Comparison of ENCODE assay signal across 26 mouse cellular contexts in genomic region chr2:49937621-49938020, GRCm38 (mm10).
DNase-seq lines count a peak whose midpoint lies in the region; ATAC-seq and TF ChIP-seq lines count a peak whose summit lies in the region.
"Had no signal": no experiment of that assay in that cellular context is flagged by ENCODE, and none has a peak within 500 bp of the region (broad histone marks: within the 10 kb centered on the region; RNA-seq: fewer than 3 reads in every experiment).

No protein-coding gene starts in this region.

- H3K27ac ChIP-seq in forebrain, embryonic 14.5 days (ENCODE audit: low read depth, low read length): no peak overlapping the region
- H3K27ac ChIP-seq in forebrain, postnatal 0 days (ENCODE audit: low read depth, low read length): no peak overlapping the region
- H3K27ac ChIP-seq in heart, embryonic 16.5 days (ENCODE audit: low read length): no peak overlapping the region
- no peak overlapping the region for H3K27ac ChIP-seq in hindbrain, embryonic 13.5 days
- H3K27ac ChIP-seq: kidney, embryonic 15.5 days; layer of hippocampus, adult 2 months; liver, embryonic 14.5 days; midbrain, embryonic 10.5 days; stomach, embryonic 15.5 days had no signal

- H3K4me3 ChIP-seq in forebrain, embryonic 14.5 days (ENCODE audit: low read depth, low read length): no peak overlapping the region
- no peak overlapping the region for H3K4me3 ChIP-seq in forebrain, postnatal 0 days (ENCODE audit: low read depth, low read length)
- no peak overlapping the region for H3K4me3 ChIP-seq in heart, embryonic 16.5 days (ENCODE audit: low read length)
- no peak overlapping the region for H3K4me3 ChIP-seq in hindbrain, embryonic 13.5 days
- H3K4me3 ChIP-seq: erythroblast, embryonic 14.5 days; kidney, embryonic 15.5 days; layer of hippocampus, adult 2 months; midbrain, embryonic 10.5 days; stomach, embryonic 15.5 days had no signal

- no peak for ATAC-seq in forebrain, embryonic 14.5 days
- no peak for ATAC-seq in forebrain, postnatal 0 days
- ATAC-seq in heart, embryonic 16.5 days (replicated peaks; ENCODE audit: extremely low read depth, insufficient read depth, low FRiP score): no peak
- no peak for ATAC-seq in hindbrain, embryonic 13.5 days (ENCODE audit: low FRiP score)
- ATAC-seq: hindbrain, embryonic 16.5 days; midbrain, embryonic 16.5 days had no signal

- DNase-seq in forebrain, embryonic 14.5 days (ENCODE audit: low spot score): peak; percentile 24
- no peak for DNase-seq in forebrain, postnatal 0 days
- DNase-seq in heart, adult 18-20 months: no peak
- peak; percentile 18 for DNase-seq in 3T3-L1 (ENCODE audit: low read depth, low spot score)
- peak; percentile 1 for DNase-seq in large intestine, adult 2 months (ENCODE audit: low read depth, low spot score)
- DNase-seq: adrenal gland, postnatal 25 days; cerebellum, adult 18-20 months; cerebellum, postnatal 10 days; gastrocnemius, postnatal 14 days; kidney, adult 18-20 months; kidney, postnatal 25 days; liver; lung, adult 2 months; right cerebral cortex, postnatal 25 days; thymus, postnatal 14 days had no signal

- H3K4me1 ChIP-seq in forebrain, embryonic 14.5 days (ENCODE audit: control insufficient read depth, insufficient read depth, low read length): 0 out of 2 replicates have a peak, but pooled peaks cover 4% of the 10 kb centered on the region
- no peaks in the 10 kb centered on the region for H3K4me1 ChIP-seq in forebrain, postnatal 0 days (ENCODE audit: insufficient read depth)
- H3K4me1 ChIP-seq in heart, embryonic 16.5 days (ENCODE audit: control insufficient read depth, insufficient read depth, low read length): no peaks in the 10 kb centered on the region
- no peaks in the 10 kb centered on the region for H3K4me1 ChIP-seq in hindbrain, embryonic 13.5 days (replicated peaks)
- H3K4me1 ChIP-seq: kidney, embryonic 15.5 days; midbrain, embryonic 10.5 days; stomach, embryonic 15.5 days had no signal

- no peaks in the 10 kb centered on the region for H3K27me3 ChIP-seq in forebrain, embryonic 14.5 days (replicated peaks; ENCODE audit: control insufficient read depth, insufficient read depth, low read length)
- no peaks in the 10 kb centered on the region for H3K27me3 ChIP-seq in forebrain, postnatal 0 days (ENCODE audit: insufficient read depth, low read length)
- no peaks in the 10 kb centered on the region for H3K27me3 ChIP-seq in heart, embryonic 16.5 days (ENCODE audit: control insufficient read depth, insufficient read depth, low read length)
- H3K27me3 ChIP-seq in hindbrain, embryonic 13.5 days: no peaks in the 10 kb centered on the region
- H3K27me3 ChIP-seq: kidney, embryonic 15.5 days; stomach, embryonic 15.5 days had no signal

- WGBS in forebrain, embryonic 14.5 days: 63% methylated on average over 13 of the region's 13 CpGs
- 59% methylated on average over 13 of the region's 13 CpGs for WGBS in forebrain, postnatal 0 days
- WGBS in heart, embryonic 16.5 days: 52% methylated on average over 13 of the region's 13 CpGs
- 55% methylated on average over 13 of the region's 13 CpGs for WGBS in large intestine, adult 2 months
- WGBS in hindbrain, embryonic 13.5 days: 77% methylated on average over 13 of the region's 13 CpGs

- H3K36me3 ChIP-seq in forebrain, embryonic 14.5 days (ENCODE audit: control insufficient read depth, insufficient read depth, low read length): no peaks in the 10 kb centered on the region
- H3K36me3 ChIP-seq in forebrain, postnatal 0 days (ENCODE audit: insufficient read depth): no peaks in the 10 kb centered on the region
- H3K36me3 ChIP-seq in heart, embryonic 16.5 days (ENCODE audit: control insufficient read depth, insufficient read depth): no peaks in the 10 kb centered on the region
- H3K36me3 ChIP-seq in hindbrain, embryonic 13.5 days: no peaks in the 10 kb centered on the region
- H3K36me3 ChIP-seq: G1E; kidney, embryonic 15.5 days; midbrain, embryonic 10.5 days; stomach, embryonic 15.5 days had no signal

- no peaks in the 10 kb centered on the region for H3K9me3 ChIP-seq in forebrain, embryonic 14.5 days (replicated peaks; ENCODE audit: control insufficient read depth, low read length)
- H3K9me3 ChIP-seq in forebrain, postnatal 0 days (ENCODE audit: low read length): no peaks in the 10 kb centered on the region
- H3K9me3 ChIP-seq in heart, embryonic 16.5 days (replicated peaks; ENCODE audit: control insufficient read depth, low read length): no peaks in the 10 kb centered on the region
- no peaks in the 10 kb centered on the region for H3K9me3 ChIP-seq in hindbrain, embryonic 13.5 days
- H3K9me3 ChIP-seq: kidney, embryonic 15.5 days; midbrain, embryonic 10.5 days; stomach, embryonic 15.5 days had no signal

- H3K4me2 ChIP-seq in forebrain, embryonic 14.5 days (ENCODE audit: low read length): no peak overlapping the region
- no peak overlapping the region for H3K4me2 ChIP-seq in forebrain, postnatal 0 days (ENCODE audit: low read depth)
- peak overlapping the region; percentile 4; the same call in 1 of the 2 replicates for H3K4me2 ChIP-seq in heart, embryonic 16.5 days (ENCODE audit: low read depth, low read length)
- H3K4me2 ChIP-seq in hindbrain, embryonic 13.5 days: no peak overlapping the region
- H3K4me2 ChIP-seq: kidney, embryonic 15.5 days; stomach, embryonic 15.5 days had no signal

- TF ChIP-seq CTCF in forebrain, postnatal 0 days (IDR thresholded peaks at IDR 0.05; ENCODE audit: low read depth): no peak

- H3K9ac ChIP-seq in forebrain, embryonic 14.5 days (ENCODE audit: low read length): no peak overlapping the region
- H3K9ac ChIP-seq in forebrain, postnatal 0 days: no peak overlapping the region
- no peak overlapping the region for H3K9ac ChIP-seq in heart, embryonic 16.5 days (ENCODE audit: low read length)
- H3K9ac ChIP-seq in hindbrain, embryonic 13.5 days: no peak overlapping the region
- H3K9ac ChIP-seq: kidney, embryonic 15.5 days; liver, embryonic 14.5 days; stomach, embryonic 15.5 days had no signal

Comparison
In these comparisons a context has a peak if more than half of its experiments do, and no peak if none do; other contexts are left out.
1. DNase-seq: peak in forebrain, embryonic 14.5 days (single experiment), 3T3-L1 (single experiment) and large intestine, adult 2 months (single experiment); none in forebrain, postnatal 0 days (single experiment) and heart, adult 18-20 months (0 of 2).